Mouse (Mus musculus): ENCODE results near the gene Ccdc142. TPM values are rescaled to one million over a fixed set of nuclear protein-coding genes. Genes with fewer than 3 reads are reported as not detected.

Gene Ccdc142
- total and polyA plus RNA-seq, 2 experiments, result 3.0 to 5.4 TPM

DNA sequence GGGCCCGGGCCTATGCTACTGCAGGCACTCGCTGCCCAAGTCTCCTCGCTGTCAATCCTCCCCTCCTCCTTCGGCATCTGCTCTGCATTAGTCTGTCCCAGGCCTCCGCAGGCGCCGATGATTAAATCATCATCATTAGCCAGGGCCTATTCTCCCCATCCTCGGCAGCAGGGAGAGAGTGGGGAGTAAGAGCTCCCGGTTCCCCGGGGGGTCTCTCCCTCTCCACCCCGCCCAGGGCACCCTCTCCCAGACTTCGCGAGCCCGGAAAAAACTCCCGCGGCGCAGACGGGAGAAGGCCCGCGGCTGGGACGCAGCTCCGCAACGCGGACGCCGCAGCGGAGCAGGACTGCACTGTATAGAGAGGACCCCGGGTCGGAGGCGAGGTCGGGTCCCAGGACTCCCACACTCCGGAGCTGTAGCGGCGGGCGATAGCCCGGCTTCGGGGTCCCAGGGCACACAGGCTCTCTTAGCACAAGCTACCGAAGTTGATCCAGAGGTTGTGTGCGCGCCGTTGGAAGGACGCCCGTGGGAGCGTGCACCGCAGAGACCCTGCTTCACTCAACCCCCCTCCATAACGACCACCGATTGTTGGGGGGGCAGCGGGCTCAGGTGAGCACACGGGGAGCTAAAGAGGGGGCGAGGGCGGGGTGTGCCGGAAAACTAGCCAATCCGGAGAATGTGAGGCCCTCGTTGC, 23.6 kb upstream of the Ccdc142 start, which contains the start of gene Pcgf1:
Gene Pcgf1 (plus strand): TSS at position 240 of the 694 bp plus-strand sequence.
- Histone ChIP-seq H3K36me3 (ENCODE audit: control insufficient read depth, insufficient read depth, low read length) (peaks cover 4% of the 10 kb centered on the region; the same call in 1 of the 2 replicates), H3K27ac (replicated peaks; ENCODE audit: insufficient read depth, low read depth, low read length) (peak within 1 kb of the TSS; percentile 69), H3K4me1 (ENCODE audit: control insufficient read depth, insufficient read depth, low read length) (peaks cover 13% of the 10 kb centered on the region), H3K4me3 (ENCODE audit: insufficient read depth, low read depth, low read length) (peak within 1 kb of the TSS; percentile 75), H3K79me2 (ENCODE audit: control insufficient read depth, insufficient read depth, low read length) (no peaks in the 10 kb centered on the region), H3K9ac (ENCODE audit: low read depth, low read length) (peak within 1 kb of the TSS; percentile 86), H3K27me3 (ENCODE audit: control insufficient read depth, insufficient read depth, low read length) (no peaks in the 10 kb centered on the region; the same call in 1 of the 2 replicates)
- under 1% methylated on average over 54 of the region's 54 CpGs for WGBS
- DNase-seq (ENCODE audit: extremely low read depth, low read depth, low spot score), result no peak
- TF ChIP-seq CTCF (IDR thresholded peaks at IDR 0.05; ENCODE audit: low read depth, low read length) (no peak), POLR2A (IDR thresholded peaks at IDR 0.05; ENCODE audit: extremely low read depth, insufficient read depth, low read length) (0 out of 2 replicates have a peak, but pooled peaks have one; percentile 34)

DNA sequence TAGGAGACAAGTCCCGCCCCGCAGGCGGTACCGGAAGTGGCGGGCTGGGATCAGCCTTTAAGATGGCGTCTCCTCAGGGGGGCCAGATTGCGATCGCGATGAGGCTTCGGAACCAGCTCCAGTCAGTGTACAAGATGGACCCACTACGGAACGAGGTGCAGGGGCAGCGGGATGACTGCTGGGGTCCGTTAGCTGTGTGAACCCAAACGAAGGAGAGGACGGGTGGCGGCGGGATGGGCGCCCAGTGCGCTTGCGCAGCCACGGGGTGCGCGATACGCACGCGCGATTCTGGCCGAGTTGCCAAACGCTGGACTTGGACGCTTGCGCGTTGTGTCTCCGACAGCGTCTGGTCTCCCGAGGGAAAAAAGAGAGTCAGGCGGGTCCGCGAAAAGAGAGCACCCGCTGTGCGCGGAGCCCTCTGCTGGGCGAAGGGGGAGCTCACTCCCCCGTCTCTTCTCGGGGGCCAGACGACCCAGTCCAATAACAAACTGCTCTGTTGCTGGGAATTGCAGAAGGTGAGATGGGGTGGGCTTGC, 23.0 kb upstream of the Ccdc142 start:
- peak; percentile 62 for TF ChIP-seq CTCF (IDR thresholded peaks at IDR 0.05; ENCODE audit: low read depth, low read length)
- TF ChIP-seq POLR2A (IDR thresholded peaks at IDR 0.05; ENCODE audit: extremely low read depth, insufficient read depth, low read length), result no peak
- Histone ChIP-seq H3K27ac (replicated peaks; ENCODE audit: insufficient read depth, low read depth, low read length) (peak overlapping the region; percentile 69), H3K9ac (ENCODE audit: low read depth, low read length) (peak overlapping the region; percentile 81), H3K79me2 (ENCODE audit: control insufficient read depth, insufficient read depth, low read length) (no peaks in the 10 kb centered on the region), H3K4me3 (ENCODE audit: insufficient read depth, low read depth, low read length) (peak overlapping the region; percentile 75), H3K36me3 (ENCODE audit: control insufficient read depth, insufficient read depth, low read length) (peaks cover 4% of the 10 kb centered on the region; the same call in 1 of the 2 replicates), H3K27me3 (ENCODE audit: control insufficient read depth, insufficient read depth, low read length) (no peaks in the 10 kb centered on the region), H3K4me1 (ENCODE audit: control insufficient read depth, insufficient read depth, low read length) (peaks cover 13% of the 10 kb centered on the region)
- under 1% methylated on average over 46 of the region's 46 CpGs for WGBS
- peak; percentile 82 for DNase-seq (ENCODE audit: extremely low read depth, low read depth, low spot score)

DNA sequence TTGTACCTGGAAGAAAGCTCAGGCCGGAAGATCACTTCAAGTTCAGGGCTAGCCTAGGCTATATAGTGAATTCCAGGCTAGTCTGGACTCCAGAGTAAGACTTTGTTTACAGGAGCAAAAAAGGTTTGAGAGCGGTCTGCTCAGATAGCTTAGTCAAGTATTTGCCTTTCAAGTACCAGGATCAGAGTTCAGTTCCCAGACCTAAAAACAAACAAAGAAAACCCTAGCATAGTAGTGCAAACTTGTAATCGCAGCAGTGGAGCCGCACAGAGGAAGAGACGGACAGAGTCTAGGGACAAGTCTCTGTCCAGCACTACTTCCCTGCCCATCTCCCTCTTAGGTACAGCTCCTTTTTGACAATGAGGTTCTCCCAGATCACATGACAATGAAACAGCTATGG, 21.2 kb upstream of the Ccdc142 start:
- peak; percentile 77 for DNase-seq (ENCODE audit: extremely low read depth, low read depth, low spot score)
- peaks cover 4% of the 10 kb centered on the region; the same call in 1 of the 2 replicates for H3K36me3 ChIP-seq (ENCODE audit: control insufficient read depth, insufficient read depth, low read length)
- H3K79me2 ChIP-seq (ENCODE audit: control insufficient read depth, insufficient read depth, low read length), result no peaks in the 10 kb centered on the region
- no peak overlapping the region for H3K4me3 ChIP-seq (ENCODE audit: insufficient read depth, low read depth, low read length)
- no peak overlapping the region; the same call in 1 of the 2 replicates for H3K27ac ChIP-seq (replicated peaks; ENCODE audit: insufficient read depth, low read depth, low read length)
- H3K27me3 ChIP-seq (ENCODE audit: control insufficient read depth, insufficient read depth, low read length), result no peaks in the 10 kb centered on the region
- H3K9ac ChIP-seq (ENCODE audit: low read depth, low read length), result no peak overlapping the region
- WGBS, result 35% methylated on average over 5 of the region's 5 CpGs
- peaks cover 13% of the 10 kb centered on the region for H3K4me1 ChIP-seq (ENCODE audit: control insufficient read depth, insufficient read depth, low read length)
- TF ChIP-seq POLR2A (IDR thresholded peaks at IDR 0.05; ENCODE audit: extremely low read depth, insufficient read depth, low read length) (no peak), CTCF (IDR thresholded peaks at IDR 0.05; ENCODE audit: low read depth, low read length) (no peak)

DNA sequence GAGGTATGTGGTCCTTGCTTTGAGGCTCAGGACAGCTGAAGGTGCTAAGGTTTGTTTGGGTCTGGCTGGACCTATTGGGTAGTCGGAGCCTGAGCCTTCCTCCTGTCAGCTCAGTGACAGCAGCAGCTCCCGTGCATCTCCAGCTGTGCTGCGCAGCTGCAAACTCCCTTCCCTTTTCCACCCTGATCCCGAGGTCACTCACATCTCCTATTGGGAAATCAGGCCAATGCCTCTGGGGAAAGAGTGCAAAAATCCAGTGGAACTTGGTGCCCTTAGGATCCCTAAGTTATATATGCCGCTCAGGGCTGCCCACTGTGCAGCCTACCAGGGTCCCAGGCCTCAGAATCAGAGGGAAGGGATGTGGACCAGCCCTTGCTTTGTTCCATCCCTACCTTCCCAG, 17.9 kb upstream of the Ccdc142 start:
- H3K27ac ChIP-seq (replicated peaks; ENCODE audit: insufficient read depth, low read depth, low read length), result no peak overlapping the region
- peaks cover 4% of the 10 kb centered on the region; the same call in 1 of the 2 replicates for H3K36me3 ChIP-seq (ENCODE audit: control insufficient read depth, insufficient read depth, low read length)
- H3K4me1 ChIP-seq (ENCODE audit: control insufficient read depth, insufficient read depth, low read length), result peaks cover 13% of the 10 kb centered on the region
- H3K27me3 ChIP-seq (ENCODE audit: control insufficient read depth, insufficient read depth, low read length), result peaks cover 5% of the 10 kb centered on the region; the same call in 1 of the 2 replicates
- H3K9ac ChIP-seq (ENCODE audit: low read depth, low read length), result no peak overlapping the region
- no peak overlapping the region for H3K4me3 ChIP-seq (ENCODE audit: insufficient read depth, low read depth, low read length)
- TF ChIP-seq POLR2A (IDR thresholded peaks at IDR 0.05; ENCODE audit: extremely low read depth, insufficient read depth, low read length) (no peak), CTCF (IDR thresholded peaks at IDR 0.05; ENCODE audit: low read depth, low read length) (no peak)
- 20% methylated on average over 5 of the region's 5 CpGs for WGBS
- H3K79me2 ChIP-seq (ENCODE audit: control insufficient read depth, insufficient read depth, low read length), result no peaks in the 10 kb centered on the region
- DNase-seq (ENCODE audit: extremely low read depth, low read depth, low spot score), result peak; percentile 60

DNA sequence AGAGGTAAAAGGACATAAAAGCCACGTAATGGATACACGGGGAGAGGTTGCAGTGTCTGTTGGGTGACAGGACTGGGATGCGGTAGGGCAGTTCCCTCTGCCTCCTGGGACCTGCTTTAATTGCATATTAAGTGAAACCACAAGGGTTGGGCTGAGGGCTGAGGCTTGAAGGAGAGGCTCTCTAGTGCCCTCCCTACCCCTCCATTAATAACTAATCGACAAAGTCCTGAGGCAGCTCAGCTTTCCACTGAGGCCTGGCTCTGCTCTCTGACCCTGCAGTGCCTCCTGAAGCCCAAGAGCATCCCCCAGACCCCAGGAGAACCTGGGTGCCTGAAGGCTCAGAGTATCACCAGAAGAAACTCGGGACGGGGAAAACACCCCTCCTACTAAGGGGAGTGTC, 16.9 kb upstream of the Ccdc142 start:
- 55% methylated on average over 6 of the region's 6 CpGs for WGBS
- H3K27me3 ChIP-seq (ENCODE audit: control insufficient read depth, insufficient read depth, low read length), result peaks cover 5% of the 10 kb centered on the region

More for the DNA sequence above, 16.9 kb upstream of the Ccdc142 start:
- Histone ChIP-seq H3K9ac (ENCODE audit: low read depth, low read length) (no peak overlapping the region), H3K27ac (replicated peaks; ENCODE audit: insufficient read depth, low read depth, low read length) (no peak overlapping the region), H3K4me1 (ENCODE audit: control insufficient read depth, insufficient read depth, low read length) (peaks cover 9% of the 10 kb centered on the region; the same call in 1 of the 2 replicates), H3K4me3 (ENCODE audit: insufficient read depth, low read depth, low read length) (no peak overlapping the region), H3K36me3 (ENCODE audit: control insufficient read depth, insufficient read depth, low read length) (peaks cover 4% of the 10 kb centered on the region; the same call in 1 of the 2 replicates), H3K79me2 (ENCODE audit: control insufficient read depth, insufficient read depth, low read length) (no peaks in the 10 kb centered on the region)
- DNase-seq (ENCODE audit: extremely low read depth, low read depth, low spot score), result no peak
- TF ChIP-seq POLR2A (IDR thresholded peaks at IDR 0.05; ENCODE audit: extremely low read depth, insufficient read depth, low read length), result no peak
- TF ChIP-seq CTCF (IDR thresholded peaks at IDR 0.05; ENCODE audit: low read depth, low read length), result no peak
